Mouse (Mus musculus): ENCODE measurements around the gene Arhgef7.

- TF ChIP-seq CHD2 (IDR thresholded peaks at IDR 0.05; ENCODE audit: low read depth, low read length) (no peak), ZC3H11A (IDR thresholded peaks at IDR 0.05; ENCODE audit: borderline replicate concordance, low read depth, low read length) (no peak)
These were observed 43.1 kb downstream of the Arhgef7 start for GRCm38 (mm10) chr8:11770521-11771080.
